Mouse (Mus musculus) embryonic facial prominence, embryonic 15.5 days (tissue): Measurements from ENCODE around the gene Bbx. TPM values are rescaled to one million over a fixed set of nuclear protein-coding genes. Genes with fewer than 3 reads are reported as not detected.

ENCODE experiments used
- ATAC-seq: fragments of 200-750 bp; cut with Nextera tagmentation; 2 replicates; pipeline ENCODE4 v1.8.0; 2017; ENCODE audit warnings: low read depth, moderate TSS enrichment; ENCODE audit not compliant: insufficient number of reproducible peaks, low FRiP score, low TSS enrichment
- H3K27ac ChIP-seq: fragments of 300-500 bp; sonication (generic); replicated peaks from 2 replicates; pipeline ENCODE4 v1.5.1; 2015; ENCODE audit warnings: mild to moderate bottlenecking, inconsistent platforms
- H3K27me3 ChIP-seq: fragments of 300-500 bp; sonication (generic); 2 replicates; pipeline ENCODE4 v1.6.1; 2015; ENCODE audit warnings: inconsistent platforms
- H3K36me3 ChIP-seq: fragments of 300-500 bp; sonication (generic); 2 replicates; pipeline ENCODE4 v1.6.1; 2015; ENCODE audit warnings: mild to moderate bottlenecking, inconsistent platforms
- H3K4me1 ChIP-seq: fragments of 300-500 bp; sonication (generic); 2 replicates; pipeline ENCODE4 v1.6.1; 2015; ENCODE audit warnings: inconsistent platforms
- H3K4me2 ChIP-seq: fragments of 300-500 bp; sonication (generic); replicated peaks from 2 replicates; pipeline ENCODE4 v1.6.1; 2015; ENCODE audit warnings: mild to moderate bottlenecking, inconsistent platforms
- H3K4me3 ChIP-seq: fragments of 300-500 bp; sonication (generic); replicated peaks from 2 replicates; pipeline ENCODE4 v1.5.1; 2015; ENCODE audit warnings: mild to moderate bottlenecking, inconsistent platforms
- H3K9ac ChIP-seq: fragments of 300-500 bp; sonication (generic); 2 replicates; pipeline ENCODE4 v1.6.1; 2015; ENCODE audit warnings: inconsistent platforms
- H3K9me3 ChIP-seq: fragments of 300-500 bp; sonication (generic); replicated peaks from 2 replicates; pipeline ENCODE4 v1.6.1; 2016; ENCODE audit warnings: inconsistent platforms
- WGBS: fragments of 180-500 bp; shearing (Covaris S2); methylation state at CpG from one replicate; pipeline ENCODE4 v1.1.7; 2015; 5-methylcytosine and 5-hydroxymethylcytosine counted together
- polyA plus RNA-seq: library from polyadenylated mRNA; unstranded; fragments of >200 nt; fragmentation: Nextera tagmentation; extraction: Ambion mirVana; gene quantifications from 2 replicates; pipeline ENCODE4 v1.2.1, GENCODE M21; 2015

The Bbx gene
- polyA plus RNA-seq, 1 experiment from 2014 or later: 43.7 TPM

- WGBS: 82% methylated on average over 5 of the region's 5 CpGs
- Histone ChIP-seq H3K27ac (no peak overlapping the region), H3K4me3 (no peak overlapping the region), H3K27me3 (no peaks in the 10 kb centered on the region), H3K4me1 (no peaks in the 10 kb centered on the region), H3K9me3 (no peaks in the 10 kb centered on the region), H3K36me3 (no peaks in the 10 kb centered on the region), H3K4me2 (no peak overlapping the region), H3K9ac (no peak overlapping the region)
- no peak for ATAC-seq
These were observed 273.6 kb downstream of the Bbx start for GRCm38 (mm10) chr16:50158546-50158945.

GRCm38 (mm10) chr16:50149606-50150005, 282.6 kb downstream of the Bbx start:
- Histone ChIP-seq H3K36me3 (no peaks in the 10 kb centered on the region), H3K4me3 (no peak overlapping the region), H3K4me2 (no peak overlapping the region), H3K9ac (no peak overlapping the region), H3K4me1 (no peaks in the 10 kb centered on the region), H3K27ac (no peak overlapping the region), H3K9me3 (no peaks in the 10 kb centered on the region), H3K27me3 (no peaks in the 10 kb centered on the region)
- 81% methylated on average over 4 of the region's 4 CpGs for WGBS
- no peak for ATAC-seq

GRCm38 (mm10) chr16:50147900-50148299, 284.3 kb downstream of the Bbx start:
- no peaks in the 10 kb centered on the region for H3K27me3 ChIP-seq
- no peak for ATAC-seq
- no peak overlapping the region for H3K4me2 ChIP-seq
- H3K4me1 ChIP-seq: no peaks in the 10 kb centered on the region
- H3K36me3 ChIP-seq: no peaks in the 10 kb centered on the region
- no peak overlapping the region for H3K27ac ChIP-seq
- H3K9ac ChIP-seq: no peak overlapping the region
- H3K4me3 ChIP-seq: no peak overlapping the region
- 67% methylated on average over 2 of the region's 2 CpGs for WGBS
- H3K9me3 ChIP-seq: no peaks in the 10 kb centered on the region

Other genes starting within 250 kb of the Bbx start
- gene Ccdc54, start 158.8 kb upstream of the Bbx start, polyA plus RNA-seq: not detected in 2 replicates